Mouse (Mus musculus): ENCODE measurements around the gene 1500009C09Rik.

1500009C09Rik gene

GRCm38 (mm10) chr15:82252097-82252496 is at the start of gene 1500009C09Rik:
TSS of gene 1500009C09Rik (plus strand) at chr15:82252397.
- no peak for DNase-seq

GRCm38 (mm10) chr15:82203090-82203489 is 49.1 kb upstream of the 1500009C09Rik start:
- DNase-seq, result peak; percentile 59

GRCm38 (mm10) chr15:82203611-82204351 is 48.4 kb upstream of the 1500009C09Rik start:
- peak; percentile 86 for DNase-seq

- peak; percentile 60 for DNase-seq
These were observed 47.4 kb upstream of the 1500009C09Rik start for GRCm38 (mm10) chr15:82204680-82205371.

- DNase-seq, result peak; percentile 96
These were observed 45.7 kb upstream of the 1500009C09Rik start for GRCm38 (mm10) chr15:82206365-82207104.

- DNase-seq, result no peak
These were observed 45.1 kb upstream of the 1500009C09Rik start for GRCm38 (mm10) chr15:82207105-82207459.

- DNase-seq, result peak; percentile 69
These were observed 44.5 kb upstream of the 1500009C09Rik start for GRCm38 (mm10) chr15:82207504-82208219.

- peak; percentile 56 for DNase-seq
These were observed 43.9 kb upstream of the 1500009C09Rik start for GRCm38 (mm10) chr15:82208307-82208706.

GRCm38 (mm10) chr15:82209295-82210050 is 42.7 kb upstream of the 1500009C09Rik start:
- peak; percentile 75 for DNase-seq

GRCm38 (mm10) chr15:82210801-82211200 is 41.4 kb upstream of the 1500009C09Rik start:
- DNase-seq, result peak; percentile 71

- DNase-seq, result no peak
These were observed 40.9 kb upstream of the 1500009C09Rik start for GRCm38 (mm10) chr15:82211281-82211680.

- DNase-seq, result peak; percentile 70
These were observed 40.1 kb upstream of the 1500009C09Rik start for GRCm38 (mm10) chr15:82211911-82212751.

- no peak for DNase-seq
These were observed 39.5 kb upstream of the 1500009C09Rik start, which contains the start of gene Shisa8 for GRCm38 (mm10) chr15:82212752-82213063. TSS of gene Shisa8 (minus strand) at chr15:82212815.

GRCm38 (mm10) chr15:82213222-82213621 is 39.0 kb upstream of the 1500009C09Rik start:
- peak; percentile 70 for DNase-seq

- peak; percentile 86 for DNase-seq
These were observed 36.7 kb upstream of the 1500009C09Rik start for GRCm38 (mm10) chr15:82215332-82216046.

- DNase-seq, result peak; percentile 65
These were observed 35.9 kb upstream of the 1500009C09Rik start for GRCm38 (mm10) chr15:82216142-82216827.

GRCm38 (mm10) chr15:82217039-82217438 is 35.2 kb upstream of the 1500009C09Rik start:
- no peak for DNase-seq

- DNase-seq, result no peak
These were observed 34.2 kb upstream of the 1500009C09Rik start for GRCm38 (mm10) chr15:82217980-82218379.

- DNase-seq, result peak; percentile 46
These were observed 33.2 kb upstream of the 1500009C09Rik start for GRCm38 (mm10) chr15:82218778-82219666.

Data from cerebellum, adult 9-10 months (tissue).